ENCODE assay signal across 10 mouse cellular contexts in genomic region chr8:93197685-93198525, GRCm38 (mm10). TPM values are rescaled to one million over a fixed set of nuclear protein-coding genes. Genes with fewer than 3 reads are reported as not detected.
A peak's percentile ranks its signal among the peaks of the same experiment; 100 is the strongest.
DNase-seq lines count a peak whose midpoint lies in the region; ATAC-seq and TF ChIP-seq lines count a peak whose summit lies in the region.
"Had no signal": no experiment of that assay in that cellular context is flagged by ENCODE, and none has a peak within 500 bp of the region (broad histone marks: within the 10 kb centered on the region; RNA-seq: fewer than 3 reads in every experiment).

Gene Ces1d (minus strand): TSS chr8:93197838.

- no peak within 1 kb of the TSS for H3K9ac ChIP-seq in embryonic facial prominence, embryonic 15.5 days
- no peak within 1 kb of the TSS for H3K9ac ChIP-seq in liver, embryonic 14.5 days (replicated peaks)
- no peak within 1 kb of the TSS for H3K9ac ChIP-seq in stomach, postnatal 0 days (ENCODE audit: low read length)

- H3K9me3 ChIP-seq in embryonic facial prominence, embryonic 15.5 days (replicated peaks) = no peaks in the 10 kb centered on the region
- H3K9me3 ChIP-seq in liver, embryonic 14.5 days (ENCODE audit: control insufficient read depth, low read length) = no peaks in the 10 kb centered on the region
- no peaks in the 10 kb centered on the region for H3K9me3 ChIP-seq in stomach, postnatal 0 days (ENCODE audit: control insufficient read depth, low read length)

- H3K36me3 ChIP-seq in embryonic facial prominence, embryonic 15.5 days = no peaks in the 10 kb centered on the region
- no peaks in the 10 kb centered on the region for H3K36me3 ChIP-seq in liver, embryonic 14.5 days (replicated peaks; ENCODE audit: control insufficient read depth, insufficient read depth, low read depth)
- no peaks in the 10 kb centered on the region for H3K36me3 ChIP-seq in stomach, postnatal 0 days (ENCODE audit: control insufficient read depth, insufficient read depth, low read length)

- no peak within 1 kb of the TSS for H3K27ac ChIP-seq in embryonic facial prominence, embryonic 15.5 days (replicated peaks)
- H3K27ac ChIP-seq in liver, embryonic 14.5 days = no peak within 1 kb of the TSS
- H3K27ac ChIP-seq in stomach, postnatal 0 days (replicated peaks) = no peak within 1 kb of the TSS

- TF ChIP-seq EP300 in liver, embryonic 14.5 days (IDR thresholded peaks at IDR 0.05; ENCODE audit: low read depth) = no peak
- no peak for TF ChIP-seq EP300 in stomach, postnatal 0 days (optimal IDR thresholded peaks at IDR 0.05)

- DNase-seq in ovary, postnatal 36 days (ENCODE audit: low spot score) = peak; percentile 26
- no peak for DNase-seq in ovary, postnatal 10 days (ENCODE audit: low spot score)
- DNase-seq in liver, embryonic 14.5 days (ENCODE audit: low read depth in 3 of 3, low spot score in 3 of 3) = peak; percentile 0 to 2 (median 2)
- DNase-seq in stomach, postnatal 0 days (ENCODE audit: low spot score) = peak; percentile 41
- DNase-seq in cerebellum, postnatal 36 days = no peak
- DNase-seq in cerebellum, adult 8-10 months = no peak
- no peak for DNase-seq in layer of hippocampus, postnatal 36 days
- DNase-seq: cerebellum, adult 18-20 months had no signal

- whole genome bisulfite sequencing in embryonic facial prominence, embryonic 15.5 days = 71% methylated on average over 8 of the region's 8 CpGs
- WGBS in liver, embryonic 14.5 days (ENCODE audit: insufficient replicate concordance) = 48% methylated on average over 8 of the region's 8 CpGs
- WGBS in stomach, postnatal 0 days = 58% methylated on average over 8 of the region's 8 CpGs

- H3K4me3 ChIP-seq in embryonic facial prominence, embryonic 15.5 days (replicated peaks) = no peak within 1 kb of the TSS
- no peak within 1 kb of the TSS for H3K4me3 ChIP-seq in liver, embryonic 14.5 days (ENCODE audit: insufficient read depth in 1 of 2, low read depth in 2 of 2, low read length in 2 of 2)
- H3K4me3 ChIP-seq in stomach, postnatal 0 days (ENCODE audit: low read depth, low read length) = no peak within 1 kb of the TSS

- no peak within 1 kb of the TSS for H3K4me2 ChIP-seq in embryonic facial prominence, embryonic 15.5 days (replicated peaks)
- H3K4me2 ChIP-seq in liver, embryonic 14.5 days (ENCODE audit: low read depth) = peak within 1 kb of the TSS; percentile 18; the same call in 1 of the 2 replicates
- H3K4me2 ChIP-seq in stomach, postnatal 0 days (replicated peaks; ENCODE audit: low read depth) = no peak within 1 kb of the TSS

- no peak for TF ChIP-seq CTCF in liver, embryonic 14.5 days (IDR thresholded peaks at IDR 0.05; ENCODE audit: low read depth)
- no peak for TF ChIP-seq CTCF in stomach, postnatal 0 days (IDR thresholded peaks at IDR 0.05; ENCODE audit: low read depth)

- peak; percentile 43; the same call in 1 of the 2 replicates for ATAC-seq in embryonic facial prominence, embryonic 15.5 days (ENCODE audit: insufficient number of reproducible peaks, low FRiP score, low TSS enrichment, low read depth)
- peak; percentile 33; the same call in 1 of the 2 replicates for ATAC-seq in liver, embryonic 14.5 days (ENCODE audit: insufficient read depth)
- ATAC-seq in stomach, postnatal 0 days (ENCODE audit: low FRiP score, low TSS enrichment) = peak; percentile 67

- no peaks in the 10 kb centered on the region for H3K27me3 ChIP-seq in embryonic facial prominence, embryonic 15.5 days
- no peaks in the 10 kb centered on the region for H3K27me3 ChIP-seq in liver, embryonic 14.5 days (ENCODE audit: control insufficient read depth, insufficient read depth, low read length)
- no peaks in the 10 kb centered on the region for H3K27me3 ChIP-seq in stomach, postnatal 0 days (ENCODE audit: control insufficient read depth, insufficient read depth, low read length)

- no peaks in the 10 kb centered on the region for H3K4me1 ChIP-seq in embryonic facial prominence, embryonic 15.5 days
- peaks cover 0 to 4% of the 10 kb centered on the region in 2 experiments; a peak in 2 of 4 replicates for H3K4me1 ChIP-seq in liver, embryonic 14.5 days (replicated peaks; ENCODE audit: control insufficient read depth in 2 of 2, insufficient read depth in 2 of 2, low read length in 1 of 2)
- H3K4me1 ChIP-seq in stomach, postnatal 0 days (replicated peaks; ENCODE audit: control insufficient read depth, insufficient read depth) = no peaks in the 10 kb centered on the region

RNA-seq across cellular contexts. Expression of gene Ces1d, which starts in this region (rescaled TPM):
- polyA plus RNA-seq in embryonic facial prominence, embryonic 15.5 days (2015; fragmentation: Nextera tagmentation; extraction: Ambion mirVana) = 6.2 and 11.1 TPM in 2 replicates
- polyA plus RNA-seq in liver, embryonic 14.5 days (2012; rRNA removed) = 8.9 and 18.9 TPM in 2 replicates
- polyA plus RNA-seq in liver, embryonic 14.5 days (2014; fragmentation: Nextera tagmentation; extraction: Ambion mirVana) = 10.0 and 12.8 TPM in 2 replicates
- polyA plus RNA-seq in stomach, postnatal 0 days (2015; fragmentation: Nextera tagmentation; extraction: Ambion mirVana) = 0.68 and 1.1 TPM in 2 replicates
- under 1 TPM in 1 of 2 experiments, not detected in 1; 0.47 TPM for total RNA-seq in layer of hippocampus, postnatal 36 days (2021)
- total RNA-seq: MEL had no signal

Comparison
In these comparisons a context has a peak if more than half of its experiments do, and no peak if none do; other contexts are left out.
1. DNase-seq: peak in ovary, postnatal 36 days (single experiment), liver, embryonic 14.5 days (3 of 3) and stomach, postnatal 0 days (single experiment); none in ovary, postnatal 10 days (single experiment), cerebellum, postnatal 36 days (0 of 2), cerebellum, adult 8-10 months (single experiment) and layer of hippocampus, postnatal 36 days (0 of 2).
2. Peak in every context shown above with its lines, with median percentiles within 50 percentile points of each other: ATAC-seq.